Mouse (Mus musculus) layer of hippocampus, adult 8-10 months (tissue): ENCODE results near the gene Tomm22. TPM values are rescaled to one million over a fixed set of nuclear protein-coding genes. Genes with fewer than 3 reads are reported as not detected.

Experiments used
- DNase-seq, 2 experiments: peaks; one replicate each; pipeline ENCODE4 v3.0.0; 2022; ENCODE audit warnings: low spot score in 2 of 2
- total RNA-seq, 4 experiments: library from RNA; stranded (reverse); gene quantifications; 2 replicates each; pipeline ENCODE4 v1.2.4; 2022

Tomm22 gene
- total RNA-seq, 4 experiments from 2014 or later: 89.4 to 103 (median 101) TPM

DNA sequence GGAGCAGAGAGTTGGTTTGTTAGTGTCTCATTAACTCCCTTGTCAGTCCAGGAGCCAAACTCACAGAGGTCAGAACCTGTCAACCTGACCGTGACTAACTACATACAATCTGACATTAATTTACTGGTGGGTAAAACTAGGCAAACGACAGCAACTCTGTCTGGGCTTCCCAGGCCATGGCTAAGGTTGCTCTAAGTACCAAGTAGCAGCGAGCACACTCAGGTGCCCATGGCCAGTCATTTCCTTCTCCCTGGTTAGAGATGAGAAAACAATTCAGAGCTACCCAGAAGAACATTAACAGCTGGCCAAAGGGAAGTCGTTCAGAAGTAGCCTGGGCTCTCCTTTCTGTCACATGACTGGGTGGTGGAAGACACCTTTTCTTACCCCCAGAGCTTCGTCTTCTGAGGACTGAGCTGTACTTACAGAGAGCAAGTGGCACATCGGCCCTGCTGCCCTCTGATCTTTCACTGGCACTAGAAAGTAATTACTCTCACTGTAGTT is 14.5 kb downstream of the Tomm22 start:
- DNase-seq: no peak

DNA sequence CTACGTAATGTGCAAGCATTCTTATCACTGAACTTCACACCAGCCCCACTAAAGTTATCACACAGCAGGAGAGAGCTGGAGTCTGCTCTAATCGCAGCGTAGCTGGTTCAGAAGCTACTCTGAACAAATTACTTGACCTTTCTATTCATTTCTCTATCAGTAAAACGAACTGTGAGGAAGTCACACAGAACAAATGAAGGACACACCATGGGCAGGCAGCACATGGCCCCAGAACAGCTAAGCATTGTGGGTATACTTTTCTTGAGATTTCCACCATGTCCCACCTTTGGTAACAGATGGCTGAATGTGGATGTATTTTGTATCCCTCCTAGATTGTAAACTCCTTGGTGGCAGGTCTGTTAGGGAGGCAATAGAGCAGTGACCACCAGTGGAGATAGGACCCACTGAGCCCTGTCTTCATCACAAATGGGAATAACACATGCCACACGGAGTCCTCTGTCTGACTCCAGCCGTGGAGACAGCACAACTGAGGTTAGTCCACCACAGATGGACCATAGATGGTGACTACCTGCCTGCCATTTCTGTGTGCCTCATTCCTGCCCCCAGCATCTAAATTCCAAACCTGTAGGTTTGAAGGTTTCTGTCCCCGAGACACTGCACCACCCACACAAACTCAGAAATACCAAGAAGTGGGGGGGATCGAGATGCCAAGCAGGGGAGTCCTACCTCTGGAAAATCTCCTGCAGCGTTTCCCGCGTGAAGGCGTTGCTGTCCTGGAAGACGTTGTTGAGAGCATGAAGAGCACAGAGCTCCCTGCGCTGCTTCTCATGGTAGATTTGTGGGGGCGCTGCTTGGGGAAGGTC is 15.6 kb downstream of the Tomm22 start:
- no peak for DNase-seq

DNA sequence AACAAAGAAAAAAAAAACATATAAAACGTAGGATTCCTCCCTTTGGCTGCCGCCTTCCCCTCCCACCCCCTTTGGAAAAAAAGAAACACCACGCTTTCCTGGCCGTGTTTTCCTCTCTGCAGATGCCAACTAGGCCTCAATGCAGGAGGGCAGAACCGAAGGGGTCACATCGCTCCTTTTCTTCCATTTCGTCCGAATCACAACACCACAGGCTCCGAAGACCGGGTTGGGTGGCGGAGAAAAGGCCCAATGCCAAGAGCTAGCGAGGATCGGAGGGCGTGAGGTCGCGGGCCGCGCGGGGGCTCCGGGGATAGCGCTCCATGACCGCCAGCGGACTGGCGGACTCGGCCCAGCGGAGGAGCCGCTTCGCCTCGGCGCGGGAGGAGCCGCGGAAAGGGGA is 16.5 kb downstream of the Tomm22 start:
- DNase-seq: no peak

DNA sequence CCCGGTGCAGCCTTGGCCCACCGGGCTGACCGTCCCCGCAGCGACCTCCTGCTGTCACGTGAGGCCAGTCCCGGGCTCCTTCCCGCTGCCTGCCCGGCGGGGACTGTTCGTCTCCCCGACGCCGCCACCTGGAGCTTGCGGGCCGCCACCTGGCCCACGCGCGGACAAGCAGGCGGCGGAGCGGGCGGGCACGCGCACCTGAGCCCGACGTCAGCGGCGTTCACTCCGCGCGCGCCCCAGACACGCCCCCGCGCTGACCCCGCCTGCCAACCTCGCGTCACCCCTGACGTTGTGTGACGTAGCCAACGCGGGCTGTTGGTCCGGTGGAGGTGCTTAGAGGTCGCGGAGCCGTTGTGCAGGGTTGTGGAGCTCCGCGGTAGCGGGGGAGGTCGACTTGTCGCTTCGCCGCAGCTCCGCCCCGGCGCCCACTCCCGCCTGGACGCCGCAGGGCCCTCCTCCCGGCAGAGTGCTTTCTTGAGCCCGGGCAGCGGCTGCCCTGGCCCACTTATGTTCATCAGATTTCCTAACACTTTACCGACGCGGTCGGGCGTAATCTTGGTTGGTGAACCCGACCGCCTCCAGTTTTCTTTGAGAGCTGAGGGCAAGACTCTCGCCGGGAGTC is 17.1 kb downstream of the Tomm22 start, which contains the start of gene Josd1:
TSS of gene Josd1 (minus strand) at position 274 of the 622 bp plus-strand sequence.
- DNase-seq: peak; percentile 90 to 95

DNA sequence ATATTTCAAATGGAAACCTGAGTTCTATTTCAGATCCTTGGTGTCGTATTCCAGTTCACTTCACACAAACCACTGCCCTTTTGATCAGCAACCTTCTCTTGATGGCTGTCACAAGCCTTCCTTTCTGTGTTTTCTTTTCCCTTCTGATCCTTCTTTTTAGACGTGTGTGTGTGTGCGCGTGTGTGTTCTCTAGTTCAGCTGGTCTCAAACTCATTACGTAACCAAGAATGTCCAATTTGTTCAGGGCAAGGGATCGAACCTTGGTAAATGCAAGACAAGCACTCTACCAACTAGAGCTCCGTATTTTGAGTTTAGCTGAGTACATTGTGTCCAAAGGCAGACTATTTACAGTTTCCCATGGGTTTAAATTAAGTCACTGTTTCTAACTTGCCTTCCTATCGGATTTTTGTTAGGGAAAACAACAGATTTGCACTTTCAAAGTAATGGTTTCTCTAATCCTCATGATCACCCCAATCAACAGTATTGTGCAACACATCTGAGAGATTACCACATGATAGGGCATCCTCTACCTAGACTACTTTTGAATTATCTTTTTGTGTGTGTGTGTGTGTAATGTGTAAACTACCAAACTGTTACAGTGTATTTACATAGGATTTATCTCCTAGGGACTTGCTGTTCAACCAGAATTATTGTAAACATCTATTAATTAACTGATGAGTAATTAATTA is 17.8 kb downstream of the Tomm22 start:
- DNase-seq: no peak

DNA sequence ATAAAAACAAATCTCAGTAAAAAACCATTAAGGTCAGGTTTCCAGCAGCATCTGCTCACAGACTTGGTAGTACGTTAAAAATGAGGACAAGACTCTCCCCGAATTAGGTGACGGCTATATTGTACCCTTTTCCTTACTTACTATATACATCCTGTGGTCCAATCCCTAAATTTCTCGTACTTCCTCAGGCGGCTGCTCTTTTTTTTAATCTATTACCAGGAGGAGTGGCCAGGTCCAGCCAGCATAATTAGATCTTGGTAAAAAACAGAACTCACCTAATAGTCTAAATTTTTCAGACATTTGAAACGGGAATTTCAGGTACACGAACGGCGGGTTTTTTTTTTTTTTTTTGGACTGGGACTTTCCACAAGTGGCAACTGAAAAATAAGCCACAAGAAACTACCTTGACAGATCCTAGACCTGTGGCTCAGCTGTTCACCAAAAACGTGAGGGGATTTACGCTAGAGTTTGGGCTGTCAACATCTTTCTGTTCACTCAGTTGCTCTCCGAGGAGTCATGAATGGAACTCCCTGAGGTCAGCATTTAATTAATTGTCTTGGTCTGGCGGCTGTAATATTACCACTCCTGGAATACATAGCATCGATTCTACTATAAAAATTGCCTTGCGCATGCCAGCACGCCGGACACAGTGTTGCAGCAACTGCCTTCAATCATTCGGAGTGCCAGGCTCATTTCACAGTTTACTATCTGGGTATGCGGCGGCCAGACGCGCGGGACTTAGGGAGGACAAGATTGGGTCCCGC is 19.2 kb downstream of the Tomm22 start:
- DNase-seq: no peak

DNA sequence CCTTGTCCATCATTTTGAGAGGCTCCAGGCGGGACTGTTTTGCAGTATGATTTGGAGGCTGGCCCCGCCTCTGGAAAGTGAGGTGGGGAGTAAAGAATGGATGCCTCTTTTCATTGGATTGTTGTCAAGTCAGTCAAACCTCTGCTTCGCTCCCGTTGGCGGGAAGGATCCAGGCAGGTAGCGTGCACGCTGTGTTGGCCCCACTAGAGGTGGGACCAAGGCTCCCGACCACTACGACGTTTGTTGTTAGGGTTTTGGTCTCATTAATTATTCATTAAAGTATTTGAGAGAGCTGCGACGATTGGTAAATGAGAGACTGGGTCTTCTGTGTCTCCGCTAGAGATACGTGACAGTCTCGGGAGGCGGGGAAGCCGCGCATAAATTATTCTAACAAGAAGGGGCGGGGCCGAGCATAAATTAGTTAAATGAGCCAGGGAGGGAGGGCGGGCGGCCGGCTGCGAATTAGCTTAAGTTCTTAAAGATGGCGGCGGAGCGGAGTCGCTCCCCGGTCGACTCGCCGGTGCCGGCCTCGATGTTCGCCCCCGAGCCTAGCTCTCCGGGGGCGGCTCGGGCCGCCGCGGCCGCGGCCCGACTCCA is 19.9 kb downstream of the Tomm22 start, which contains the start of gene Gtpbp1:
TSS of gene Gtpbp1 (plus strand) at position 420 of the 597 bp plus-strand sequence.
- DNase-seq: peak; percentile 98 to 99

DNA sequence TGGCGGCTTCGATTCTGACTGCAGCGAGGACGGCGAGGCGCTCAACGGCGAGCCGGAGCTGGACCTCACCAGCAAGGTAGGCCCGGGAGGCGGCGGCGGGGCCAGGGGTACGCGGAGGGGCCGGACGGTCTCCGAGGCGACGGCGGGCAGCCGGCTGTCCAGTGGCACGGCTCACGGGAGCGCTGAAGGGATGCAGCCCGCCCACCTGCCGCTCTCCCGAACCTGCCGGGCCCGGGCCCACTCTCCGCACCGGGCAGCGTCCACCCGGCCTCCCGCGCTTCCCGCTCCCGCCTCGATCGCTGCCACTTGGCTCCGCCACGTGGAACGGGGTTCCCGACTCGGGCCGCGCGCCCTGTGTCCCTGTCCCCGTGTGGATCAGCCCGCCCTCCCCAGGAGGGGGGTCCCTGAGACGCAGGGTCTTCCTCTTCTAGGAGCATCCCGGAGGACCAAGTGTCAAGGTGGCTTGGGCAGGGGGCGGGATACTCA is 20.4 kb downstream of the Tomm22 start:
- DNase-seq: peak in 1 of 2 experiments; percentile 34

DNA sequence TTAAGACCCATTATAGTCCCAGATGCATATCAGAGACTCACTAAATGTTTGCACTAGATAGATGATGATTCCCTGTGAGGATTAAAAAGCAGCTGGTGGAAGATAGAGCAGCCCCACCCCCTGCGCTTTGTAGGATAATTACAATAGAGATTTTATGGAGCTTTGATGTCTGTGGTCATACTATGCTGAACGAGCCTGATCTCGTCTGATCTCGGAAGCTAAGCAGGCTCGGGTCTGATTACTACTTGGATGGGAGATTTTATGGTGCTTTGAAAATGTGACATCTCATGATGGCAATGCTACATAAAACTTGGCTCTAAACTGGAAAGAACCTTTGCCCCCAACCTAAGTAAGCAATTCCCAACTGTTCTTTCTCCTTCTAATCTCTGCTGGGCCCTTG is 21.7 kb downstream of the Tomm22 start:
- no peak for DNase-seq

DNA sequence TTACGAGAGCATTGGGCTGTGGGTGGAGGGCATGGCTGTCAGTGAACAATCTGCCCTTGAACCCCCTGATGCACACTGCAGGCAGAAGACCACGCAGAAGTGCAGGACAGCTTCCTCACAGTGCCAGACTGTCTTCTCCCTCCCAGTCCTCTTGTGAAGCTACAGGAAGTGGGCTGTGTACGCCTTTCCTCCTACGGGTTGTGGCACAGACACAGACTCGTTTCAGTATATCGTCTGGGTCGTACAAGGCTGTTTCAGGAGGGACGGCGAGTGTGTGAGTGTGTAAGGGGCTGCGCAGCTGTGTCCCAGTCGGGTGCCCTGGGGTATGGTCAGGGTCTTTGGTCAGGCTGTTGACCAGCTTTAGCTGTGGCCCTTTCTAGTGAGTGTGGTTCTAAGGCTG is 23.1 kb downstream of the Tomm22 start:
- no peak for DNase-seq

DNA sequence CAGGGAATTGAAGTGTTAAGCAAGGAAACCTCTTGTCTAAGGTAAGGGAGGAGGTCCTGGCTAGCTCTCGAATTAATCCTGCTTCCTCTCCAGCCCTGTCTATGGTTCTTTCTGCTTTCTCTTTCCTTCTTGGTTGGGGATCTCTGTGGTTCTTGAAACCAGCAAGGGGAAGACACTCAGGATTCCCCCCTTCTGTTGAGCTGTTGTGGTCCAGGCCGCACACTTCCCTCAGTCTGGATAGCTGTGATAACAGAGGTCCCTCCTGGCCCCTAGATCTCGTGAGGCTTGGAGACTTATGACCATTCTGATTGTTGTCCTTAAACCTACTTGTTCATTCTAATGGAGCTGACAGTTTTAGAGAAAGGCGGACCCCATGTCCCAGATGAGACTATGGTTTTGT is 23.9 kb downstream of the Tomm22 start:
- no peak for DNase-seq

DNA sequence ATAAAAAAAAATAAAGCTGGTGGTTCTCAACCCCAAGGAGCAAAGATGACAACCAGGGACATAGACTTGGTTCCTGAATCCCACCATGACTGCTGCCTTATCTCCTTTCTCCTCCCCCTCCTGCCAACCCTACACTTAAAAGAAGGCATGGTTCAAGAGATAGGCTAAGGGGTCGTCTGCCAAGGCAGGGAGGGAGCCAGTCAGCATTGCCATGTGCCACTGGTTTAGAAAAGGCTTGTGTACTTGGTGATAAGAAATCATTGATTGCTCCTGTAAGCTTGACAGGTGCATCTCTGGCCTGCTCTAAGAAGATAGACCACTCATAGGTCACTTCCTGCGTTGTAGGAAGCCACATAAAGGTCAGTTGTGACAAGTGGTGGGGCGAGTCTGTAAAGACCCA is 24.9 kb downstream of the Tomm22 start:
- DNase-seq: no peak

DNA sequence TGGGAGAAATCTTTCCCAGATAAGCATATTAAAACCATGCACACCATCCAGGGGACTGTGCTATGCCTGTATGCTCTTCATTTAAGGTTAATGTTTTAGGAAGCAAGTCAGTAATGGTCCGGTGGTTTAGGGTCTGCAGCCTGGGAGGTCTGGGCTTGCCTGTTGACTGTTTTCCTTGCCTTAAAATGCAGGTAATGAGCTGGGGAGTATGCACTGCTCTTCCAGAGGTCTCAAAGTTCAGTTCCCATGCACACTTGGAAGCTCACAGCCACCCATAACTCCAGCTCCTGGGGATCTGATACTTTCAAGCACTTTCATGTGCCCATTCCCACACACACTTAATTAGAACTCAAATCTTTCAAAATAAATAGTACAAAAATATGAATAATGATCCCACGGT is 25.8 kb downstream of the Tomm22 start:
- DNase-seq: no peak

DNA sequence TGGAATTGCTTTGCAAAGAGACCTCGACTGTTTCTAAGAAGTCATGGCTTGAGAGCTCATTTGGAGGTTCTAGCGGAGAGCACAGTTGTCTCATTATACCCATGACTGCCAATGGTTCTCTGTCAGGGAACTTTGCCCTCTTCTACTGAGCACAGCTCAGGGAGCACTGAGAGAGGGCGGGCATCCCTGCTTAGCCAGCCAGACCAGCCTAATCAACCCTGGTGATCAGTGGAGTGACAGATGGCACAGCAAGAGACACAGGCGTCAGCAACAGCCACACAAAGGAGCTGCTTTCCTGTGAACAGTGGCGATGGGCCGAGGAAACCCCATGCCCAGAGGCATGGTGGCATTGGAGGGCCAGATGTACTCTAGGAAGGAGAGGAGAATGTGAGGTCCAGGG is 26.4 kb downstream of the Tomm22 start:
- no peak for DNase-seq

DNA sequence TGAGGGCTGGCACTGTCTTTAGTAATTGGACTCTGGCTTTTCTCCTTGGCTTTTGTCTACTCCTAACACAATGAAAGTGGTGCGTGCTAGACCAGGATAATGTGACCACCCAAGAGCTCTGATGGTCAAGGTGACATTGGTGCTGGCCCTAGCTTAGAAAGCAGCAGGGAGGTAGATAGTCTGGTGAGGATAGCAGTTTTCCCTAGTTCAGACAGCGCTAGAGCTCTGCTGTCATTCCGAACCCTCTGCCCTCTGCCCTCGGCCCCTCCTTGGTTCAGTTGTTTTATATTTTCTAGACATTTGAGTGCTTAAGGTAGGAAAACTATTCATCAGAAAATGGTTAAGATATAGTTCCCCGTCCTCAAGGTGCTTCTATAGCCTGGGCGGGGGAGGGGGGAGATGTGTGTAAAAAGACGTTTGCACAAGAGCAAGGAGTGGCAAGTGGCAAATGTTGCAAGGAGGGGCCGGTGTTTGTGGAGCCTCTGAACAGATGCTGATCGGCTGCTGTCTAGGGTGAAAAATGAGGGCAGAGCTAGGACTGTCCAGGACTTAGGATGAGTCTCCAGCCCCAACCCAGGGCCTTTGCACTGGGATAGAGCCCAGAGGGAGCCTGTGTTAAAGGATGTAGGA is 27.0 kb downstream of the Tomm22 start:
- no peak for DNase-seq

DNA sequence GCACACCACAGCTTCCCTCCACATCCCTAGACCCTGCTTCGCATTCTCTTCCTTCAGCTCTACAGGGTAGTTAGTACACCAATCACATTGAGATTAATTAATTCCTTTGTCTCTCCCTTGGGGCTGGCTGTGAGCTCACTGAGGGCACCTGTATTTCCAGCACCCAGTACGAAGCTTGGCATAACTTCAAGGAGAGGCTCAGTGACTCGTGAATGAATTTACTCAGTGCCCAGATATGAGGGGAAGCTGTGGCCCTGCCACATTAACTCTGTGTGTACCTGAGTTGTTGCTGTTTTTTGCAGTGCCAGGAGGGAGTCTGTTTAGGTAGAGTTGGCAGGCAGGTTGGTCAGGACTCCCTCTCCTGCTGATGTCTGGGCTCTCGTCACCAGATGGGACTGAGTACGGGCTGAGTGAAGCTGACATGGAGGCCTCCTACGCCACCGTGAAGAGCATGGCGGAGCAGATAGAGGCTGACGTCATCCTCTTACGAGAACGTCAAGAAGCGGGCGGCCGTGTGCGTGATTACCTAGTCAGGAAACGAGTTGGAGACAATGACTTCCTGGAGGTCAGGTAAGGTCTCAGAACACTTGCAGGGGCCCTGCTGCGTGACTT is 36.0 kb downstream of the Tomm22 start:
- DNase-seq: no peak

DNA sequence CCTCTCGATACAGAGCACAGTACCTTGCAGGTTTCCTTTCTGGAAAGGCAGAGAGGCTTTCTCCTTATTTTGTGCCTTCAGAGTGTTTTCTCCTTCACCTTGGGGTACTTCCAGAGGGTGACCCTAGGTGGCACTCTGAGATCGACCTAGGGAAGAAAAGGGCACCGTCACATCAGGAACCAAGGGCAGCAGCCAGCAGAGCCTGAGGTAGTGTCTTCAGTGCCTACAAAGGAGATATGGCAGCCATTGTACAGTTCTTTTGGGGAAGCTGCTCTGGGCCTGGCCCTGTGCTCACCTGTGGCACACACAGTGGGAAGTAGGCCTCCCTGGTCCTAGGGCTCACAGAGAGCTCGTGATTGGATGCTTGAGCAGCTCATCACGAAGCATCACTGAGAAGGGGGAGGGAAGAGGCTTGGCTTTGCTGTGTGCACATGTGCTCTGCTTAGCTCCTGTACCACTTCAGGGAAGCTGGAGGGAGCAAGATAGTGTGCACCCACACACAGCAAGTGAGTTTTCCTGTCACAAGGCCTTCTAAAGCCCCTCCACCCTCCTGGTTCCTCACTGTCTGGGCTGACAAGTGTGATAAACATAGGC is 37.7 kb downstream of the Tomm22 start:
- no peak for DNase-seq

DNA sequence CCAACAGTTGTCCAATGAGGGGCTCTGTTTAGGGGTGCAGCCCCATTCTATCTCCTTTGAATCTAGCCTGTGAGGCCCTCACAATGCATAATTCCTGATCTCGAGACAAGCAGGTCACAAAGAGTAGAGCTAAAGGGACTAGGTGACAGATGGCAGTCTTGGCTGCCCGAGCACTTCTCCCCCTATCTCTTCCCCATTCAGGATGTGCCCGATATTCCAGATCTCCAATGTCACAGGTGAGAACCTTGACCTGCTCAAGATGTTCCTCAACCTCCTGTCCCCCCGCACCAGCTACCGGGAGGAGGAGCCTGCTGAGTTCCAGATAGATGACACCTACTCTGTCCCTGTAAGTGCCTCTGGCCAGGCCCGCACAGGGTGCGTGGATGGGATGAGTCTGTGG is 45.0 kb downstream of the Tomm22 start:
- DNase-seq: no peak

DNA sequence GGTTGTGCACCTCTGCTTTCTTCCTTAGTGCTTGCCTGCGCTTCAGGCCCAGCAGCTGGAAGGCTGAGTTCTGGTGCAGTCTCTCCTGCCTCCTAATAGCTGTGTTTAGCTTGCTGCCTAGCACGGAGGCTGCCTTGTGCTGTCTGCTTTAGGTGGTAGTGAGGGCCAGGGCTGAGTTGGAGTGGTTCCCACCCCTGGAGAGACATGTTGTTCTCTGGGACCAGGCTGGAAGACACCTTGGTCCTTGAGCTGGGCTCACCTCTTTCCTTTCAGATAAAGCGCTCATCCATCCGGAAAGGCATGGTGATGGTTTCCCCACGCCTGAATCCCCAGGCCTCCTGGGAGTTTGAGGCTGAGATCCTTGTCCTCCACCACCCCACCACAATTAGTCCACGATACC is 46.0 kb downstream of the Tomm22 start:
- no peak for DNase-seq
